ENCODE assay signal across 8 mouse cellular contexts in the genomic region with DNA sequence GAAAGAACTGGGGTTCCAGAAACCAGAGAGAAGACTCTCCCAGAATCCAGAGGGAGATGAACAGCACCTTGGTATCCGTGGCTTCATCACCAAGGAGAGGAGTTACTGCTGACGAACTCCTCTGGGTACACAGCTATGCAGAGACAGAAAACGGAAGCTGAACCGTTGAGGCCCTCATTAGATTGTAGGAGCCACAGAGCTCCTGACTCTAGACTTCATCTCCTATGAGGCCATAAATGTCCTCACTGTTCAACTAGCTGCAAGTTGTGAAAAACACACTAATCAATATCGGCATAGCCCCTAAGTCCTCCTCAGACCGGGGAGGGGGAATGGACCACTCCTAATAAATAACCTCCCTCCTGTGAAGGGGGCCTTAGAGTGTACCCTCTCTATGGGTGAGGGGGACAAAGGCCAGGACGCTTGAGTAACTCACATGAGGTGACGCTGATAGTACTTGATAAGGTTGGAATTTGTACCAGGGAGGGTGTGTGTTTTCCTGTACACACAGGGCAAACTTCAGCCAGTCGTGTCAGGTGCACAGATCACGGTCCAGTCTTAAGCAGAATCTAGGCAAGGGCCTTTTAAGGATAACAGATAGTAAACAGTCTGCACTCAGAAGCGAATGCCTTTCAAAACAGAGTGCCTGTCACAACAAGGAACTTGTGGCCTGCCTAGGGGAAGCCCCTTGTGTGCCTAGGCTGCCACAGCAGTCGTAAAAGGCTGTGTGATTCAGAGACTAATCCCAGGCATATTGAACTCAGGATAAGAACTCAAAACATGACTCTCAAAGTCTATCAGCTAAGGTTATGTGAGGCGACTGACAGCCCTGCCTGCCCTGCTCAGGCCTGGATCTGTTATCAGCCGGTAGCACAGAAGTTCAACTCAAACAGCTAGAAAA.
DNase-seq lines count a peak whose midpoint lies in the region; ATAC-seq lines count a peak whose summit lies in the region.
"Had no signal": no experiment of that assay in that cellular context is flagged by ENCODE, and none has a peak within 500 bp of the region (broad histone marks: within the 10 kb centered on the region; RNA-seq: fewer than 3 reads in every experiment).

No protein-coding gene starts in this region.

- no peaks in the 10 kb centered on the region for H3K9me3 ChIP-seq in heart, embryonic 13.5 days

- H3K4me1 ChIP-seq in heart, embryonic 13.5 days: peaks cover 35% of the 10 kb centered on the region

- peak overlapping the region; percentile 19; the same call in 1 of the 2 replicates for H3K9ac ChIP-seq in heart, embryonic 13.5 days

- DNase-seq in kidney, postnatal 36 days: peak; percentile 62 to 79
- DNase-seq in spleen, postnatal 4 days (ENCODE audit: low spot score in 2 of 2): peak; percentile 31 to 67
- DNase-seq in layer of hippocampus, postnatal 14 days (ENCODE audit: low spot score in 2 of 2): no peak
- no peak for DNase-seq in right cerebral cortex, postnatal 10 days (ENCODE audit: low spot score in 2 of 2)
- DNase-seq: cerebellum, adult 2 months had no signal

- H3K36me3 ChIP-seq in heart, embryonic 13.5 days: no peaks in the 10 kb centered on the region

- peak overlapping the region; percentile 39 for H3K27ac ChIP-seq in heart, embryonic 13.5 days (replicated peaks)

- no peak overlapping the region for H3K4me3 ChIP-seq in heart, embryonic 13.5 days

- H3K4me2 ChIP-seq in heart, embryonic 13.5 days: no peak overlapping the region

- ATAC-seq in activated CD4-positive, CD25-positive, alpha-beta regulatory T cell, adult 4 months: peak; percentile 97
- no peak for ATAC-seq in heart, embryonic 13.5 days (ENCODE audit: extremely low read depth, insufficient number of reproducible peaks, low FRiP score, low TSS enrichment)
- no peak for ATAC-seq in erythroid progenitor cell, adult 5-6 weeks (replicated peaks; ENCODE audit: low FRiP score, poor library complexity, severe bottlenecking)

- 28% methylated on average over 14 of the region's 14 CpGs for WGBS in heart, embryonic 13.5 days

- no peaks in the 10 kb centered on the region for H3K27me3 ChIP-seq in heart, embryonic 13.5 days (replicated peaks)

Comparison
In these comparisons a context has a peak if more than half of its experiments do, and no peak if none do; other contexts are left out.
1. DNase-seq: peak in kidney, postnatal 36 days (2 of 2) and spleen, postnatal 4 days (2 of 2); none in layer of hippocampus, postnatal 14 days (0 of 2) and right cerebral cortex, postnatal 10 days (0 of 2).